Mouse (Mus musculus) MEL (cell line): ENCODE measurements around the gene Fbxw7. TPM values are rescaled to one million over a fixed set of nuclear protein-coding genes. Genes with fewer than 3 reads are reported as not detected.

Experiments
- DNase-seq: peaks from one replicate; pipeline ENCODE4 v3.0.0; 2011; ENCODE audit warnings: low read depth, low spot score
- H3K27ac ChIP-seq: 2 replicates; pipeline ENCODE4 v1.5.1; 2012; ENCODE audit warnings: low read depth, mild to moderate bottlenecking, control low read depth, low read length, moderate library complexity; ENCODE audit not compliant: control insufficient read depth
- H3K27me3 ChIP-seq, 2 experiments: fragments of 150-350 bp in 1 of 2; sonication (generic) in 1 of 2; 2 replicates each; pipeline ENCODE4 v1.6.1; 2012; ENCODE audit warnings: low read length in 2 of 2, mild to moderate bottlenecking in 2 of 2, improper control_type of control experiment in 1 of 2, moderate library complexity in 1 of 2; ENCODE audit not compliant: insufficient read depth in 2 of 2, control insufficient read depth in 1 of 2
- H3K36me3 ChIP-seq, 2 experiments: 2 replicates each; pipeline ENCODE4 v1.6.1; 2012 to 2014; ENCODE audit warnings: low read length in 2 of 2, improper control_type of control experiment in 1 of 2, inconsistent platforms in 1 of 2, mild to moderate bottlenecking in 1 of 2; ENCODE audit not compliant: insufficient read depth in 2 of 2, control insufficient read depth in 1 of 2
- H3K4me1 ChIP-seq, 2 experiments: fragments of 150-350 bp in 1 of 2; sonication (generic) in 1 of 2; 2 replicates each; pipeline ENCODE4 v1.6.1; 2012; ENCODE audit warnings: low read length in 2 of 2, improper control_type of control experiment in 1 of 2, mild to moderate bottlenecking in 1 of 2; ENCODE audit not compliant: insufficient read depth in 2 of 2, control insufficient read depth in 1 of 2
- H3K4me3 ChIP-seq, 2 experiments: fragments of 150-350 bp in 1 of 2; sonication (generic) in 1 of 2; 2 replicates each; pipeline ENCODE4 v1.5.1; 2012; ENCODE audit warnings: low read depth in 2 of 2, low read length in 2 of 2, mild to moderate bottlenecking in 2 of 2, moderate library complexity in 2 of 2, control low read depth in 1 of 2, improper control_type of control experiment in 1 of 2; ENCODE audit not compliant: control insufficient read depth in 1 of 2, insufficient read depth in 1 of 2
- H3K79me2 ChIP-seq: 2 replicates; pipeline ENCODE4 v1.6.1; 2012; ENCODE audit warnings: mild to moderate bottlenecking, low read length, moderate library complexity; ENCODE audit not compliant: control insufficient read depth, poor library complexity, insufficient read depth
- H3K9ac ChIP-seq: 2 replicates; pipeline ENCODE4 v1.6.1; 2012; ENCODE audit warnings: low read depth, mild to moderate bottlenecking, control low read depth, low read length, moderate library complexity; ENCODE audit not compliant: control insufficient read depth, poor library complexity, severe bottlenecking
- H3K9me3 ChIP-seq: fragments of 150-350 bp; sonication (generic); replicated peaks from 2 replicates; pipeline ENCODE4 v1.6.1; 2012; ENCODE audit warnings: mild to moderate bottlenecking, low read length, improper control_type of control experiment, moderate library complexity; ENCODE audit not compliant: insufficient read depth
- BHLHE40 ChIP-seq: IDR thresholded peaks from 2 replicates; pipeline ENCODE4 v1.6.1; 2012; ENCODE audit warnings: low read depth, mild to moderate bottlenecking, inconsistent platforms, low read length, improper control_type of control experiment, borderline replicate concordance
- CHD2 ChIP-seq: IDR thresholded peaks from 2 replicates; pipeline ENCODE4 v1.6.1; 2011; ENCODE audit warnings: low read length, improper control_type of control experiment
- CTCF ChIP-seq, 3 experiments: IDR thresholded peaks in 2 of 3; conservative IDR thresholded peaks in 1 of 3; 2 replicates each; pipeline ENCODE4 v1.5.1; 2011 to 2012; ENCODE audit warnings: low read length in 3 of 3, low read depth in 2 of 3, mild to moderate bottlenecking in 2 of 3, improper control_type of control experiment in 1 of 3, inconsistent platforms in 1 of 3, mixed read lengths in 1 of 3, moderate library complexity in 1 of 3; ENCODE audit not compliant: control insufficient read depth in 1 of 3, insufficient read depth in 1 of 3, poor library complexity in 1 of 3, severe bottlenecking in 1 of 3
- ELF1 ChIP-seq: IDR thresholded peaks from 2 replicates; pipeline ENCODE4 v1.6.1; 2014; ENCODE audit warnings: low read depth, mild to moderate bottlenecking, inconsistent platforms, low read length, improper control_type of control experiment, moderate library complexity
- HCFC1 ChIP-seq: IDR thresholded peaks from 2 replicates; pipeline ENCODE4 v1.6.1; 2012; ENCODE audit warnings: low read depth, mild to moderate bottlenecking, inconsistent platforms, low read length, improper control_type of control experiment, moderate library complexity
- KAT2A ChIP-seq: conservative IDR thresholded peaks from 2 replicates; pipeline ENCODE4 v1.6.1; 2012; ENCODE audit warnings: low read depth, low read length, improper control_type of control experiment, inconsistent platforms
- MAFK ChIP-seq: IDR thresholded peaks from 2 replicates; pipeline ENCODE4 v1.6.1; 2011; ENCODE audit warnings: low read depth, mild to moderate bottlenecking, low read length, improper control_type of control experiment, borderline replicate concordance
- MEF2A ChIP-seq: IDR thresholded peaks from 2 replicates; pipeline ENCODE4 v1.6.1; 2014; ENCODE audit warnings: low read depth, mild to moderate bottlenecking, inconsistent platforms, low read length, improper control_type of control experiment; ENCODE audit not compliant: poor library complexity, insufficient replicate concordance, severe bottlenecking; ENCODE audit errors: extremely low read depth
- MXI1 ChIP-seq: IDR thresholded peaks from 2 replicates; pipeline ENCODE4 v1.6.1; 2011; ENCODE audit warnings: mild to moderate bottlenecking, low read depth, low read length, improper control_type of control experiment
- RAD21 ChIP-seq: IDR thresholded peaks from 2 replicates; pipeline ENCODE4 v1.6.1; 2011; ENCODE audit warnings: mild to moderate bottlenecking, low read depth, low read length, improper control_type of control experiment
- RCOR1 ChIP-seq: IDR thresholded peaks from 2 replicates; pipeline ENCODE4 v1.6.1; 2012; ENCODE audit warnings: low read depth, mild to moderate bottlenecking, inconsistent platforms, low read length, improper control_type of control experiment
- SIN3A ChIP-seq: IDR thresholded peaks from 2 replicates; pipeline ENCODE4 v1.6.1; 2012; ENCODE audit warnings: low read length, improper control_type of control experiment, inconsistent platforms
- SMC3 ChIP-seq: IDR thresholded peaks from 2 replicates; pipeline ENCODE4 v1.6.1; 2011; ENCODE audit warnings: low read depth, low read length, improper control_type of control experiment
- TCF12 ChIP-seq: IDR thresholded peaks from 2 replicates; pipeline ENCODE4 v1.6.1; 2014; ENCODE audit warnings: low read depth, mild to moderate bottlenecking, inconsistent platforms, low read length, improper control_type of control experiment, moderate library complexity
- USF2 ChIP-seq, 2 experiments: IDR thresholded peaks; 2 replicates each; pipeline ENCODE4 v1.6.1; 2011 to 2012; ENCODE audit warnings: improper control_type of control experiment in 2 of 2, low read length in 2 of 2, borderline replicate concordance in 1 of 2, inconsistent platforms in 1 of 2, low read depth in 1 of 2, mild to moderate bottlenecking in 1 of 2; ENCODE audit not compliant: insufficient read depth in 1 of 2
- ZC3H11A ChIP-seq: IDR thresholded peaks from 2 replicates; pipeline ENCODE4 v1.6.1; 2012; ENCODE audit warnings: low read depth, mild to moderate bottlenecking, inconsistent platforms, low read length, improper control_type of control experiment
- ZMIZ1 ChIP-seq: IDR thresholded peaks from 2 replicates; pipeline ENCODE4 v1.6.1; 2012; ENCODE audit warnings: low read depth, mild to moderate bottlenecking, inconsistent platforms, low read length, improper control_type of control experiment, moderate library complexity
- polyA plus RNA-seq, 2 experiments: library from polyadenylated mRNA; stranded (reverse) in 1 of 2; unstranded in 1 of 2; fragments of >175 nt in 1 of 2; fragments of >200 nt in 1 of 2; gene quantifications; 2 replicates each; pipeline versions ENCODE4 v1.2.1 to v1.2.4; 2012; ENCODE audit warnings: low replicate concordance in 2 of 2, low read depth in 1 of 2; ENCODE audit not compliant: insufficient read length in 2 of 2, insufficient read depth in 1 of 2, missing spikeins in 1 of 2
- total RNA-seq: library from RNA; depleted of rRNA; stranded (reverse); fragments of 300-350 nt; gene quantifications from 2 replicates; pipeline ENCODE4 v1.2.3, GENCODE M21; 2012

The Fbxw7 gene
- total and polyA plus RNA-seq, 3 experiments = 11.8 to 14.5 TPM; not detected in 1

- H3K9ac ChIP-seq = no peak overlapping the region
- no peak for TF ChIP-seq USF2 (IDR thresholded peaks at IDR 0.05; ENCODE audit: borderline replicate concordance in 1 of 2, insufficient read depth in 1 of 2, low read depth in 1 of 2, low read length in 2 of 2)
- TF ChIP-seq MXI1 = no peak
- no peak for TF ChIP-seq TCF12
- no peak for TF ChIP-seq CHD2
- no peak for TF ChIP-seq ZC3H11A
- no peak for TF ChIP-seq RCOR1
- TF ChIP-seq, all 39 proteins: peak for 0
- Histone ChIP-seq H3K36me3 (peaks cover 0 to under 1% of the 10 kb centered on the region in 2 experiments; a peak in 2 of 4 replicates), H3K4me3 (no peak overlapping the region), H3K9me3 (no peaks in the 10 kb centered on the region), H3K27me3 (no peaks in the 10 kb centered on the region), H3K4me1 (no peaks in the 10 kb centered on the region), H3K27ac (no peak overlapping the region), H3K79me2 (no peaks in the 10 kb centered on the region; the same call in 1 of the 2 replicates)
- no peak for DNase-seq
Observed at GRCm38 (mm10) chr3:84929171-84929570, 114.1 kb downstream of the Fbxw7 start.

GRCm38 (mm10) chr3:84930683-84931082 lies 115.6 kb downstream of the Fbxw7 start:
- DNase-seq = no peak
- peaks cover 0 to 6% of the 10 kb centered on the region in 2 experiments; a peak in 3 of 4 replicates for H3K36me3 ChIP-seq

GRCm38 (mm10) chr3:84935729-84936128 lies 120.7 kb downstream of the Fbxw7 start:
- Histone ChIP-seq H3K27me3 (no peaks in the 10 kb centered on the region), H3K9me3 (no peaks in the 10 kb centered on the region), H3K4me3 (no peak overlapping the region), H3K36me3 (peaks cover 0 to 21% of the 10 kb centered on the region in 2 experiments; a peak in 3 of 4 replicates), H3K4me1 (peaks cover 5 to 8% of the 10 kb centered on the region in 2 experiments; a peak in 2 of 4 replicates), H3K9ac (no peak overlapping the region), H3K79me2 (no peaks in the 10 kb centered on the region), H3K27ac (no peak overlapping the region)
- no peak for DNase-seq
- TF ChIP-seq SMC3 = no peak
- no peak for TF ChIP-seq SIN3A

More at GRCm38 (mm10) chr3:84930683-84931082, 115.6 kb downstream of the Fbxw7 start:
- Histone ChIP-seq H3K4me3 (no peak overlapping the region), H3K27ac (no peak overlapping the region), H3K27me3 (no peaks in the 10 kb centered on the region), H3K9ac (no peak overlapping the region), H3K9me3 (no peaks in the 10 kb centered on the region), H3K79me2 (no peaks in the 10 kb centered on the region; the same call in 1 of the 2 replicates), H3K4me1 (no peaks in the 10 kb centered on the region; a peak in 1 of 4 replicates)
- no peak for TF ChIP-seq USF2 (IDR thresholded peaks at IDR 0.05; ENCODE audit: borderline replicate concordance in 1 of 2, insufficient read depth in 1 of 2, low read depth in 1 of 2, low read length in 2 of 2)
- no peak for TF ChIP-seq HCFC1
- TF ChIP-seq ZC3H11A = no peak
- TF ChIP-seq ZMIZ1 = no peak
- TF ChIP-seq TCF12 = no peak
- TF ChIP-seq ELF1 = no peak
- TF ChIP-seq KAT2A = no peak
- TF ChIP-seq RAD21 = no peak
- TF ChIP-seq BHLHE40 = no peak
- no peak for TF ChIP-seq CTCF (IDR thresholded peaks at IDR 0.05 in 2 of 3, conservative IDR thresholded peaks at IDR 0.05 in 1 of 3; ENCODE audit: control insufficient read depth in 1 of 3, insufficient read depth in 1 of 3, low read depth in 2 of 3, low read length in 3 of 3, poor library complexity in 1 of 3, severe bottlenecking in 1 of 3)
- no peak for TF ChIP-seq MAFK
- TF ChIP-seq MEF2A = no peak
